Mouse (Mus musculus): Measurements from ENCODE around the gene Gm14401.
A peak's percentile ranks its signal among the peaks of the same experiment; 100 is the strongest.
"Not testable (repeated sequence)": the region's sequence is repeated elsewhere in the genome, so short reads cannot be mapped to it uniquely, and the experiment has no call there.

Gene Gm14401

GRCm38 (mm10) chr2:177073432-177074423, at the start of gene Gm14401:
Gene Gm14401, plus strand, starts transcription at chr2:177074320.
- DNase-seq (ENCODE audit: low read depth): peak; percentile 94

DNA sequence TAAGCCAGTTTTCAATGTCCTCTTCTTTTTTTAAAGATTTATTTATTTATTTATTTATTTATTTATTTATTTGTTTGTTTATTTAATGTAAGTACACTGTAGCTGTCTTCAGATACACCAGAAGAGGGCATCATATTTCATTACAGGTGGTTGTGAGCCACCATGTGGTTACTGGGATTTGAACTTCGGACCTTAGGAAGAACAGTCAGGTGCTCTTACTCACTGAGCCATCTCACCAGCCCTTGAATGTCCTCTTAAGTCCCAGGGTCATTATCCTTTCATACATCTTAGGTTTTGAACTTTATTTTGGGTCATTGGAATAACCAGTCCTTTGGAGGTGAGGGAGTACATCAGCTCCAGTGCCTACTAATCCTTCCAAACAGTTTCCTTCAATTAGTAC, 1.3 kb upstream of the Gm14401 start:
- peak; percentile 6 for DNase-seq (ENCODE audit: low read depth)

GRCm38 (mm10) chr2:177075015-177075414, 895 bp downstream of the Gm14401 start:
- peak; percentile 72 for DNase-seq (ENCODE audit: low read depth)

DNA sequence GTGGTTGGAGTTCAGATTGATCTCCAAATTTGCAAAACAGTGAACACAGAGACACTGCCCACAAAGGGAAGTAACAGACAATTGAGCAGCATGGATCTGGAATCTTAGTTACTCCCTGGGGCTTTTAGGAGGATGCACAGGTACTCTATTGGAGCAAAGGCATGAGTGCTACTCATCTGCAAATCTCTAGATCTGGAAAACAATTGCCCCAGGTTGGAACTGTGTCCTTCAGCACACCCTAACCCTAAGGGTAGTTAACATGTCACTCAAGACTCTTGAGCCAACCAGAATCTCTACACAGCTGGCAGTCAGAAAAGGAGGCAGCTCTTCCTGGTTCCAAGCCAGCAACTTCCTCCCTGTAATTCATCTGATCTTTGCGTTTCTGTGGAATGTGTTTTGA, 5.7 kb downstream of the Gm14401 start:
- DNase-seq (ENCODE audit: low read depth): not testable (repeated sequence)

GRCm38 (mm10) chr2:177109086-177109485, 35.0 kb downstream of the Gm14401 start:
- DNase-seq (ENCODE audit: low read depth): not testable (repeated sequence)

DNA sequence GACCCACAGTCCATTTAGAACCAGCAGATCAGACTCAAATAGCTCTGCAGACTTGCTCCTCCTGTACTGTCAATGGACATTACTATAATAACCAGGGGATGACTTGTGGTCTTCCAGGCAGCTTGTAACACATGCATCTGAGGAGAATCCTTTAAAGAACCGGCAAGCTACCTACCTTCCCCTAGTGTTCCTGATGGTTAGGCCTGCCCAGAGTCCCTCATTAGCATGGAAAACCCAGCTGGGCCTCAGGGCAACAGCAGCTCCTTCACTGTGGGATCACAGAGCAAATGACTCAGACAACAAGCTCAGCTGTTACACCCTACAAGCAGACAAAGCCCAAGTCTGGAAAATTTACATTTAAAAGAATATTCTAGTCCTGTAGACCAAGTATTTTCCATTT, 55.0 kb downstream of the Gm14401 start:
- DNase-seq (ENCODE audit: low read depth): not testable (repeated sequence)
